Mouse (Mus musculus) MEL (cell line): ENCODE measurements around the gene Khnyn.

Experiments used
- CTCF ChIP-seq, 3 experiments: IDR thresholded peaks in 2 of 3; conservative IDR thresholded peaks in 1 of 3; 2 replicates each; pipeline ENCODE4 v1.5.1; 2011 to 2012; ENCODE audit warnings: low read length in 3 of 3, low read depth in 2 of 3, mild to moderate bottlenecking in 2 of 3, improper control_type of control experiment in 1 of 3, inconsistent platforms in 1 of 3, mixed read lengths in 1 of 3, moderate library complexity in 1 of 3; ENCODE audit not compliant: control insufficient read depth in 1 of 3, insufficient read depth in 1 of 3, poor library complexity in 1 of 3, severe bottlenecking in 1 of 3
- GATA1 ChIP-seq: IDR thresholded peaks from 2 replicates; pipeline ENCODE4 v1.6.1; 2011; ENCODE audit warnings: low read depth, low read length, improper control_type of control experiment
- MAFK ChIP-seq: IDR thresholded peaks from 2 replicates; pipeline ENCODE4 v1.6.1; 2011; ENCODE audit warnings: low read depth, mild to moderate bottlenecking, low read length, improper control_type of control experiment, borderline replicate concordance
- MEF2A ChIP-seq: IDR thresholded peaks from 2 replicates; pipeline ENCODE4 v1.6.1; 2014; ENCODE audit warnings: low read depth, mild to moderate bottlenecking, inconsistent platforms, low read length, improper control_type of control experiment; ENCODE audit not compliant: poor library complexity, insufficient replicate concordance, severe bottlenecking; ENCODE audit errors: extremely low read depth
- RAD21 ChIP-seq: IDR thresholded peaks from 2 replicates; pipeline ENCODE4 v1.6.1; 2011; ENCODE audit warnings: mild to moderate bottlenecking, low read depth, low read length, improper control_type of control experiment
- USF1 ChIP-seq: IDR thresholded peaks from 2 replicates; pipeline ENCODE4 v1.6.1; 2014; ENCODE audit warnings: low read depth, mild to moderate bottlenecking, inconsistent platforms, low read length, improper control_type of control experiment, moderate library complexity

DNA sequence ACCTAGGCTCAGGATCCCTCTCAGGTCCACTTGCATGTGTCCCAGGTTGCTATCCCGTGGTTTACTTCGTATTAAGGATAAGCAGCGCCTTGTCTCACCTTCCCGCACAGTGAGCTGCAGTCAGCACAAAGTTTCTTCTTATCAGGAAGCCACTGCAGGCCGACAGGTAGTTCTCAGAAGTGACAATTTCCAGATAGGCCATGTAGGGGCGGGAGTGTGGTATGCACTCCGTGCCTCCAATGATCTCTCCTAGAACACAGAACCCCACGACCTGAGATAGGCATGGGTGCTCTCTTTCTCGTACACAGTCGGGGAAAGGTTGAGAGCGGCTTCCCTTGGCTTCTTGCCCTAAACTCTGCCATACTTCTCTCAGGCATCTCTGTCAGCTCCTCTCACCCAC, 58.9 kb downstream of the Khnyn start:
- TF ChIP-seq CTCF (IDR thresholded peaks at IDR 0.05 in 2 of 3, conservative IDR thresholded peaks at IDR 0.05 in 1 of 3; ENCODE audit: control insufficient read depth in 1 of 3, insufficient read depth in 1 of 3, low read depth in 2 of 3, low read length in 3 of 3, poor library complexity in 1 of 3, severe bottlenecking in 1 of 3), result no peak
- no peak for TF ChIP-seq USF1
- no peak for TF ChIP-seq MEF2A
- no peak for TF ChIP-seq MAFK
- no peak for TF ChIP-seq GATA1
- no peak for TF ChIP-seq RAD21
